Mouse (Mus musculus) MEL (cell line): ENCODE data around the gene Brd1.

ENCODE experiments used
- E2F4 ChIP-seq: IDR thresholded peaks from 2 replicates; pipeline ENCODE4 v1.6.1; 2011; ENCODE audit warnings: low read depth, low read length, improper control_type of control experiment, borderline replicate concordance
- HCFC1 ChIP-seq: IDR thresholded peaks from 2 replicates; pipeline ENCODE4 v1.6.1; 2012; ENCODE audit warnings: low read depth, mild to moderate bottlenecking, inconsistent platforms, low read length, improper control_type of control experiment, moderate library complexity
- MAFK ChIP-seq: IDR thresholded peaks from 2 replicates; pipeline ENCODE4 v1.6.1; 2011; ENCODE audit warnings: low read depth, mild to moderate bottlenecking, low read length, improper control_type of control experiment, borderline replicate concordance
- MAZ ChIP-seq: IDR thresholded peaks from 2 replicates; pipeline ENCODE4 v1.6.1; 2012; ENCODE audit warnings: low read depth, mild to moderate bottlenecking, inconsistent platforms, low read length, improper control_type of control experiment
- MEF2A ChIP-seq: IDR thresholded peaks from 2 replicates; pipeline ENCODE4 v1.6.1; 2014; ENCODE audit warnings: low read depth, mild to moderate bottlenecking, inconsistent platforms, low read length, improper control_type of control experiment; ENCODE audit not compliant: poor library complexity, insufficient replicate concordance, severe bottlenecking; ENCODE audit errors: extremely low read depth
- POLR2A ChIP-seq, 2 experiments: IDR thresholded peaks; 2 replicates each; pipeline ENCODE4 v1.6.1; 2011 to 2012; ENCODE audit warnings: low read length in 2 of 2, mild to moderate bottlenecking in 2 of 2, control low read depth in 1 of 2, improper control_type of control experiment in 1 of 2, low read depth in 1 of 2, moderate library complexity in 1 of 2; ENCODE audit not compliant: control insufficient read depth in 1 of 2, insufficient read depth in 1 of 2, poor library complexity in 1 of 2
- TAL1 ChIP-seq: IDR thresholded peaks from 2 replicates; pipeline ENCODE4 v1.6.1; 2012; ENCODE audit warnings: mild to moderate bottlenecking, inconsistent platforms, low read length, moderate library complexity, mixed read lengths
- ZC3H11A ChIP-seq: IDR thresholded peaks from 2 replicates; pipeline ENCODE4 v1.6.1; 2012; ENCODE audit warnings: low read depth, mild to moderate bottlenecking, inconsistent platforms, low read length, improper control_type of control experiment

- TF ChIP-seq MEF2A = no peak
- no peak for TF ChIP-seq MAFK
- no peak for TF ChIP-seq ZC3H11A
- no peak for TF ChIP-seq HCFC1
- TF ChIP-seq E2F4 = no peak
- no peak for TF ChIP-seq MAZ
- TF ChIP-seq POLR2A (IDR thresholded peaks at IDR 0.05; ENCODE audit: control insufficient read depth in 1 of 2, insufficient read depth in 1 of 2, low read depth in 1 of 2, low read length in 2 of 2, poor library complexity in 1 of 2) = no peak; a peak in 1 of 4 replicates
- no peak for TF ChIP-seq TAL1
These were observed 19.9 kb downstream of the Brd1 start for GRCm38 (mm10) chr15:88714021-88714589.
